Mouse (Mus musculus): Measurements from ENCODE around the gene Triap1. TPM values are rescaled to one million over a fixed set of nuclear protein-coding genes. Genes with fewer than 3 reads are reported as not detected.
"Not testable (repeated sequence)": the region's sequence is repeated elsewhere in the genome, so short reads cannot be mapped to it uniquely, and the experiment has no call there.

The Triap1 gene
- total RNA-seq, 2 experiments from 2014 or later: 17.7 to 39.1 TPM

GRCm38 (mm10) chr5:115330955-115331354 is 10.1 kb upstream of the Triap1 start:
- no peak for ATAC-seq (replicated peaks; ENCODE audit: poor library complexity)

- ATAC-seq (replicated peaks; ENCODE audit: poor library complexity): peak; percentile 99
Measured at GRCm38 (mm10) chr5:115333626-115334025, 7.4 kb upstream of the Triap1 start.

GRCm38 (mm10) chr5:115340007-115340406 is 1.0 kb upstream of the Triap1 start:
- ATAC-seq (replicated peaks; ENCODE audit: poor library complexity): no peak

- peak; percentile 2; the same call in 1 of the 2 replicates for ATAC-seq (replicated peaks; ENCODE audit: poor library complexity)
Measured at GRCm38 (mm10) chr5:115341314-115342165, 515 bp downstream of the Triap1 start.

- peak; percentile 73 for ATAC-seq (replicated peaks; ENCODE audit: poor library complexity)
Measured at GRCm38 (mm10) chr5:115347564-115347963, 6.5 kb downstream of the Triap1 start.

GRCm38 (mm10) chr5:115348546-115349224 is 7.7 kb downstream of the Triap1 start, which contains the start of gene Cox6a1:
Cox6a1 (minus strand) TSS chr5:115348981.
- ATAC-seq (replicated peaks; ENCODE audit: poor library complexity): peak; percentile 89

GRCm38 (mm10) chr5:115349225-115349555 is 8.2 kb downstream of the Triap1 start:
- ATAC-seq (replicated peaks; ENCODE audit: poor library complexity): peak; percentile 18

- ATAC-seq (replicated peaks; ENCODE audit: poor library complexity): no peak
Measured at GRCm38 (mm10) chr5:115351348-115351747, 10.3 kb downstream of the Triap1 start.

- ATAC-seq (replicated peaks; ENCODE audit: poor library complexity): no peak
Measured at GRCm38 (mm10) chr5:115355070-115355469, 14.0 kb downstream of the Triap1 start.

GRCm38 (mm10) chr5:115358872-115359271 is 17.8 kb downstream of the Triap1 start:
- peak; percentile 97 for ATAC-seq (replicated peaks; ENCODE audit: poor library complexity)

GRCm38 (mm10) chr5:115359438-115359837 is 18.4 kb downstream of the Triap1 start:
- no peak for ATAC-seq (replicated peaks; ENCODE audit: poor library complexity)

GRCm38 (mm10) chr5:115359851-115360372 is 18.9 kb downstream of the Triap1 start:
- ATAC-seq (replicated peaks; ENCODE audit: poor library complexity): no peak

- ATAC-seq (replicated peaks; ENCODE audit: poor library complexity): no peak
Measured at GRCm38 (mm10) chr5:115362216-115362615, 21.2 kb downstream of the Triap1 start.

- ATAC-seq (replicated peaks; ENCODE audit: poor library complexity): no peak
Measured at GRCm38 (mm10) chr5:115362819-115363714, 22.0 kb downstream of the Triap1 start.

GRCm38 (mm10) chr5:115364782-115365181 is 23.8 kb downstream of the Triap1 start:
- ATAC-seq (replicated peaks; ENCODE audit: poor library complexity): no peak

- ATAC-seq (replicated peaks; ENCODE audit: poor library complexity): no peak
Measured at GRCm38 (mm10) chr5:115371736-115372135, 30.7 kb downstream of the Triap1 start.

GRCm38 (mm10) chr5:115373441-115374203 is 32.6 kb downstream of the Triap1 start:
- no peak for ATAC-seq (replicated peaks; ENCODE audit: poor library complexity)

- ATAC-seq (replicated peaks; ENCODE audit: poor library complexity): no peak
Measured at GRCm38 (mm10) chr5:115374204-115374820, 33.3 kb downstream of the Triap1 start.

GRCm38 (mm10) chr5:115375436-115375835 is 34.4 kb downstream of the Triap1 start:
- ATAC-seq (replicated peaks; ENCODE audit: poor library complexity): no peak

GRCm38 (mm10) chr5:115378882-115379281 is 37.9 kb downstream of the Triap1 start:
- not testable (repeated sequence) for ATAC-seq (replicated peaks; ENCODE audit: poor library complexity)
